Mouse (Mus musculus) liver, embryonic 14 days (tissue): ENCODE measurements around the gene Zdhhc3. TPM values are rescaled to one million over a fixed set of nuclear protein-coding genes. Genes with fewer than 3 reads are reported as not detected.

Experiments
- polyA plus RNA-seq: library from polyadenylated mRNA; depleted of rRNA; stranded (reverse); fragments of >200 nt; gene quantifications from 2 replicates; pipeline ENCODE4 v1.2.3, GENCODE M21; 2012; rRNA removed

The Zdhhc3 gene
- polyA plus RNA-seq = 15.9 and 20.0 TPM in 2 replicates

DNA sequence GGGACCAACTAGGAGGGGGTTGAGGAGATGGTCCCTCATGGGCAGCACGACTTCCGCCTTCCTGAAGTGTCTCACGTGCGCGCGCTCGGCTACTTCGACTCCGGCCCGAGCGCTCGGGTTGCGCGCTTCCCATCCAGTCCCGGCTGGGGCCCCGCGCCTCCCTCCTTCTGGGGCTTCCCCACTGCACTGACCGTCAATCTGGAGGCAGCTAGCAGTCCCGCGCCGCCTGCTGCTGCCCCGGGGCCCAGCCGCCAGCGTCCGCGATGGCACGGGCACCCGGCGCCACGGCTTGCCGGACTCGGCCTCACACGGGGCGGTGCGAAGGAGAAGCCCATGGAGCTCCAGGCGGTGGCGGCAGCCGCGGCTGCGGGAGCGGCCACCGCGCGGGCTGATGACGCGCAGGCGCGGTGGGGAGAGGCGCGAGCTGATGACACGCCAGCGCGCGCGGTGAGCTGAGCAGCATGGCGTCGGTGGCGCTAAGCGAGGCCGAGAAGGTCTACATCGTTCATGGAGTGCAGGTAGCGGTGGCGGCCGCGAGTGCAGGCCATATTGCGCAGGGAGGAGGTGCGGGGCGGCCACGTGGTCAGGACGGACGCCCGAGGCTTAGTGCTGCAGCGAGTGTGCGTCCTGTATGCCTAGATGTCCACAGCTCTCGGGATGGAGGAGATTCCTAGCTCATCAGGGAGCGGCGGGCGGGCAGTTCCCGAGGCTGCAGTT lies at the start of gene Zdhhc3, which contains the start of gene Exosc7:
Gene Zdhhc3, minus strand, starts transcription at position 401 of the 717 bp plus-strand sequence.
Gene Exosc7, plus strand, starts transcription at position 411 of the 717 bp plus-strand sequence.

DNA sequence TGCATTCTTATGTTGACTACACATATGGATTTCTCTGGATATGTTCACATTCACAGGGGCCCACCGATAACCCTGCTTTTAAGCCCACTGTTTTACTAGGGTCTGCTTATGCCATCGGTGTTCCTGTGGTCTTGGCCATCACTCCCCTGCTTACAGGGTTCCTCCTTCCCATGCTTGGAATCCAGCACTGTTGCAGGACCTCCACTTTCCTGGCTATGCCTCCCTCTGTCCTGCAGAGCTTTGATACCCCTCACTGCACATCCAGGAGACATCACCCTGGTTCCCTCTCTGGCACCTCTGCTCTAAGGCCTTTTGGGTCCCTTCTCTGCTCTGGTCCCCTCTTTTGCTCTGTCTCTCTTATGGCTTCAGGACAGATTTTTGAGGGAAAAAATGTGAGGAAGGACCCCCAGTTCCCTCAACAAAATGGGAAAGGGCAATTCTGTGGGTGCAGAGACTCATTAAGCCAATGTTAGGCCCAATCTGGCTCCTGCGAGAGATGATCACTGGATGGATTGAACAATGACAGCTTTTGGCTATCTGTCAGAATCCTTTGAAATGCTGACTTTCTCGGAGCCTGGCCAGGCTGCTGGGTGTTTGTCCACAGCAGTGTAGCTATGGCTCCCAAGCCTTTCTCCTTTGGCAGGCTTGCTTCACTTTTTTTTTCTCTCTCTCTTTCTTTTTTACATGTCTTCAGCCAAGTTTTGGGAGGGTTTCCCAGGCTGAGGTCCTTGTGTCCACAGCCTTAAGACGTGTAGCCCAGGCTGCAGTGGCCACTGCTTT lies 37.4 kb upstream of the Zdhhc3 start, which contains the start of gene Clec3b:
Gene Clec3b, plus strand, starts transcription at position 706 of the 780 bp plus-strand sequence.

DNA sequence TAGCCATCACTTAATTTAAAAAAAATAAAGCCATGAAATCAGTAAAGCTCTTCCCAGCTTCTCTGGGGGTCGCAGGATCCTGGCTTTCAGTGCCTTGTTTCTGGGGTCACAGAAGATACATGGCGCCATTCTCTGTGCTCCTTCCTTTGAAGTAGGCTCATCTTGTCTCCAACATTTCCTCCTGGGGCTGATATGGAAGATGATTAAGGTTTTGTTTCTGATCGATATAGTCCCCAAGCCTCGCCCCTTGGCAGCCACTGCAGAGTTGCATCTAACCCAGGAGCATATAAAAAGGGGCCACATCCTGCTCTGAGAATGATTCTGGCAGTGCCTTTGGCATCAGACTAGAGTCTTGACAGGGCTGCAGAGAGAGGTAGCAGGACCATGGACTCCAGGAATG lies 78.6 kb downstream of the Zdhhc3 start, which contains the start of gene Tgm4:
Gene Tgm4, plus strand, starts transcription at position 301 of the 400 bp plus-strand sequence.

DNA sequence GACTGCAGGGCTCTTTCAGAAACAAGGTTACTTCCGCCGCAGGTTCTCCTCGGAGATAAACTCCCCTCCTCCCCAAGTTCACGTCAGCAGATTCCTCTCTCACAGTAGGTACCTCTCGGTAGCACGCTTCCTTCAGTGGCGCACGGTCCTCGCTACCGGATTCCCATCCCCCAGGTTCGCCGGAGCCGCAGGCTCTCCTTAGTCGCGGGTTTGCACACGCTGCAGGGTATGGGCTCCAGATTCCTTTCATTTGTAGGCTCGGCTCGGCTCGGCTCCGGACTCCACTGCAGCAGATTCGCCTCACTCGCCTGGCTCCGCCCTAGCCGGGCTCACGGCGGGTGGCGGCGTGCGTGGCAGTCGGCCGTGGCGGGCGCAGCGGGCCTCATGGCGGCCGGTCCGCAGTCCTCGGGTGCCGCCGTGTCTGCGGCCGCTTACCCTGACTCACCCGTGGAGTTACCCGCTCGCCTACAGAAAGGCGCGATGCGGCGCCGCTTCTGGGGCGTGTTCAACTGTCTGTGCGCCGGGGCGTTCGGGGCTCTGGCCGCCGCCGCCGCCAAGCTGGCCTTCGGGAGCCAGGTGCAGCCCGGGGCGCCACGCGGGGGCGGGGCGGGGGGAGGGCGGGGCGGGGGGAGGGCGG lies 91.9 kb downstream of the Zdhhc3 start, which contains the start of gene Tmem42:
Gene Tmem42, plus strand, starts transcription at position 332 of the 637 bp plus-strand sequence.

Other genes starting within 250 kb of the Zdhhc3 start
- gene Zfp445, start 247.2 kb downstream of the Zdhhc3 start, polyA plus RNA-seq = 19.0 and 22.4 TPM in 2 replicates
- gene Zkscan7, start 227.5 kb downstream of the Zdhhc3 start, polyA plus RNA-seq = 0.63 and 0.71 TPM in 2 replicates
- 1.2 and 1.3 TPM in 2 replicates for gene Zfp105, start 190.1 kb downstream of the Zdhhc3 start, polyA plus RNA-seq
- 10.2 and 10.8 TPM in 2 replicates for gene 1110059G10Rik, start 162.2 kb downstream of the Zdhhc3 start, polyA plus RNA-seq
- 46.4 and 54.2 TPM in 2 replicates for gene Kif15, start 162.2 kb downstream of the Zdhhc3 start, polyA plus RNA-seq
- gene Tmem42, start 91.9 kb downstream of the Zdhhc3 start, polyA plus RNA-seq = 3.5 and 3.8 TPM in 2 replicates
- gene Tgm4, start 78.5 kb downstream of the Zdhhc3 start, polyA plus RNA-seq = 0.01 and 0.02 TPM in 2 replicates
- gene Exosc7, start within 50 bp of the Zdhhc3 start, polyA plus RNA-seq = 85.2 and 87.4 TPM in 2 replicates
- 0.13 and 0.26 TPM in 2 replicates for gene Clec3b, start 37.7 kb upstream of the Zdhhc3 start, polyA plus RNA-seq
- 0.32 and 0.33 TPM in 2 replicates for gene Cdcp1, start 102.8 kb upstream of the Zdhhc3 start, polyA plus RNA-seq
- gene Tmem158, start 147.6 kb upstream of the Zdhhc3 start, polyA plus RNA-seq = 2.4 TPM in 2 replicates